Mouse (Mus musculus) olfactory bulb, adult 2 months (tissue): ENCODE measurements around the gene Zfp973. TPM values are rescaled to one million over a fixed set of nuclear protein-coding genes. Genes with fewer than 3 reads are reported as not detected.
"Not testable (repeated sequence)": the region's sequence is repeated elsewhere in the genome, so short reads cannot be mapped to it uniquely, and the experiment has no call there.

Source experiments
- H3K27ac ChIP-seq: fragments of 200-500 bp; 2 replicates; pipeline ENCODE4 v1.5.1; 2012; ENCODE audit warnings: low read depth, low read length; ENCODE audit not compliant: insufficient read depth
- H3K4me1 ChIP-seq: fragments of 200-500 bp; 2 replicates; pipeline ENCODE4 v1.6.1; 2012; ENCODE audit warnings: low read length; ENCODE audit not compliant: control insufficient read depth, insufficient read depth
- H3K4me3 ChIP-seq: fragments of 200-500 bp; 2 replicates; pipeline ENCODE4 v1.5.1; 2012; ENCODE audit warnings: mild to moderate bottlenecking, low read depth, low read length, moderate library complexity; ENCODE audit not compliant: insufficient read depth
- WGBS: fragments of 180-500 bp; shearing (Covaris S2); methylation state at CpG from one replicate; pipeline ENCODE4 v1.1.7; 2018; 5-methylcytosine and 5-hydroxymethylcytosine counted together
- polyA plus RNA-seq: library from polyadenylated mRNA; stranded (reverse); fragments of >200 nt; gene quantifications from 2 replicates; pipeline ENCODE4 v1.2.4, GENCODE M21; 2012; ENCODE audit warnings: low replicate concordance; ENCODE audit not compliant: missing spikeins, insufficient read depth, insufficient read length

Zfp973 gene
- polyA plus RNA-seq, result not detected in 2 replicates

GRCm38 (mm10) chr2:176670222-176670621, at the start of gene Zfp973:
TSS of gene Zfp973 (plus strand) at chr2:176670522.
- no CpG with 5 or more reads among the region's 6 CpGs for WGBS
- not testable (repeated sequence) for H3K4me3 ChIP-seq, H3K4me1 ChIP-seq, H3K27ac ChIP-seq

DNA sequence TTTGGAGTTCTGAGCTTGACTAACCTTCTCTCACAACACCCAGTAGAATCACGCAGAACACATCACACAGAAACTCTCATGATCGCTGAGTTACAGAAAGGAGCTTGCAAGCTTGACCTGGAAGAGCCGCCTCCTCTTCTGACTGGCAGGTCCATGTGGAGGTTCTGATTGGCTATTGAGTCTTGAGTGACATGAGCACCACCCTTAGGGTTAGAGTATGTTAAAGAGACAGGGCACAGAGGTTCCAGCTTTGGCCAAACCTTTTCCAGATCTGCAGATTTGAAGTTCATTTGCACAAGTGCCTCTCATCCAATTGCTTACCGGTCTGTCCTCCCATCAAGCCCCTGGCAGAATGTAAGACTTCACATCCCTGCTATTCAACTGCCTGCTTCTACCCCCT, 34.1 kb upstream of the Zfp973 start, which contains the start of gene Gm14308:
Gene Gm14308 (minus strand): TSS at position 101 of the 400 bp plus-strand sequence.
- WGBS, result no CpG with 5 or more reads among the region's 4 CpGs
- H3K27ac ChIP-seq, H3K4me1 ChIP-seq, H3K4me3 ChIP-seq: not testable (repeated sequence)

DNA sequence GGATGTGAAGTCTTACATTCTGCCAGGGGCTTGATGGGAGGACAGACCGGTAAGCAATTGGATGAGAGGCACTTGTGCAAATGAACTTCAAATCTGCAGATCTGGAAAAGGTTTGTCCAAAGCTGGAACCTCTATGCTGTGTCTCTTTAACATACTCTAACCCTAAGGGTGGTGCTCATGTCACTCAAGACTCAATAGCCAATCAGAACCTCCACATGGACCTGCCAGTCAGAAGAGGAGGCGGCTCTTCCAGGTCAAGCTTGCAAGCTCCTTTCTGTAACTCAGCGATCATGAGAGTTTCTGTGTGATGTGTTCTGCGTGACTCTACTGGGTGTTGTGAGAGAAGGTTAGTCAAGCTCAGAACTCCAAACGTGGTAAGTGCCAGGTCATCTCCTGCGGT, 37.7 kb downstream of the Zfp973 start, which contains the start of gene Gm14305:
Gene Gm14305 (plus strand): TSS at position 278 of the 400 bp plus-strand sequence.
- peak within 1 kb of the TSS; percentile 59 for H3K4me3 ChIP-seq
- 0% methylated on average over 2 of the region's 6 CpGs for WGBS
- not testable (repeated sequence) for H3K27ac ChIP-seq, H3K4me1 ChIP-seq

Other genes starting within 250 kb of the Zfp973 start
- gene Gm14435, start 246.9 kb upstream of the Zfp973 start, polyA plus RNA-seq, result not detected in 2 replicates
- not detected in 2 replicates for gene Gm14434, start 183.7 kb upstream of the Zfp973 start, polyA plus RNA-seq
- not detected in 2 replicates for gene Zfp967, start 149.5 kb upstream of the Zfp973 start, polyA plus RNA-seq
- gene Gm14308, start 34.2 kb upstream of the Zfp973 start, polyA plus RNA-seq, result not detected in 2 replicates
- gene Gm14305, start 37.8 kb downstream of the Zfp973 start, polyA plus RNA-seq, result not detected in 2 replicates
- not detected in 2 replicates for gene Gm14295, start 128.1 kb downstream of the Zfp973 start, polyA plus RNA-seq
- not detected in 2 replicates for gene Gm14408, start 160.6 kb downstream of the Zfp973 start, polyA plus RNA-seq